22 mouse cellular contexts compared by ENCODE assay signal in the genomic region with DNA sequence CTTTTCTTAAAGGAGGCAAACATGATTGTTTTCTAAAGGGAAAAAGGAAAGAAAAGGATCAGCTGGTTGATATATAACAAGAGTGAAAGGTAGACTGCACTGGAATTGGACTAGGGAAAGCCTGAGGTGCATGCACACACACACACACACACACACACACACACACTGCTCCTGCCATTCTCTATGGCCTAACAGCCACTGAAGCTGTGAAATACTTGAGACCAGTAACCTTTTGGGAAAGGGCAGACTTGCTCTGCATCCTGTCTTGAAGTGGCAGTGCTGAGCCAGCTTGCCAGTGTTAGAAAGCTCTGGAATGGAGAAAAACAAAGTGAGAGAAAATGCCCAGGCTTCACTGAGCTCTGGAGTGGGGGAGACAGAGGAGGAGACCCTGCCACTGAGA. TPM values are rescaled to one million over a fixed set of nuclear protein-coding genes. Genes with fewer than 3 reads are reported as not detected.
A peak's percentile ranks its signal among the peaks of the same experiment; 100 is the strongest.
DNase-seq lines count a peak whose midpoint lies in the region; ATAC-seq and TF ChIP-seq lines count a peak whose summit lies in the region.
"Had no signal": no experiment of that assay in that cellular context is flagged by ENCODE, and none has a peak within 500 bp of the region (broad histone marks: within the 10 kb centered on the region; RNA-seq: fewer than 3 reads in every experiment).

No protein-coding gene starts in this region.

- H3K9me3 ChIP-seq in midbrain, embryonic 11.5 days (ENCODE audit: control insufficient read depth, low read length), result no peaks in the 10 kb centered on the region
- no peaks in the 10 kb centered on the region for H3K9me3 ChIP-seq in midbrain, embryonic 10.5 days (replicated peaks)
- H3K9me3 ChIP-seq: G1E had no signal

- no peak overlapping the region for H3K4me2 ChIP-seq in midbrain, embryonic 11.5 days

- H3K27me3 ChIP-seq in midbrain, embryonic 11.5 days (ENCODE audit: control insufficient read depth, insufficient read depth, low read length), result no peaks in the 10 kb centered on the region
- H3K27me3 ChIP-seq in midbrain, embryonic 10.5 days (ENCODE audit: low read depth, poor library complexity, severe bottlenecking), result no peaks in the 10 kb centered on the region
- H3K27me3 ChIP-seq: CH12.LX, Patski had no signal

- peak overlapping the region; percentile 75 for H3K4me3 ChIP-seq in gastrocnemius, adult 2 months
- no peak overlapping the region for H3K4me3 ChIP-seq in midbrain, embryonic 11.5 days (ENCODE audit: low read depth, low read length)
- H3K4me3 ChIP-seq in midbrain, embryonic 10.5 days, result no peak overlapping the region

- no peak for TF ChIP-seq CTCF in gastrocnemius, adult 2 months (IDR thresholded peaks at IDR 0.05)

- no peak overlapping the region for H3K9ac ChIP-seq in midbrain, embryonic 11.5 days (ENCODE audit: low read length)

- intact Hi-C loops in gastrocnemius, adult 2 months (cut with DNase I), result no loop called here

- no peaks in the 10 kb centered on the region for H3K36me3 ChIP-seq in midbrain, embryonic 11.5 days (ENCODE audit: control insufficient read depth, insufficient read depth, low read length)
- no peaks in the 10 kb centered on the region for H3K36me3 ChIP-seq in midbrain, embryonic 10.5 days
- H3K36me3 ChIP-seq: G1E had no signal

- H3K27ac ChIP-seq in gastrocnemius, adult 2 months, result peak overlapping the region; percentile 98
- H3K27ac ChIP-seq in midbrain, embryonic 11.5 days (ENCODE audit: low read depth, low read length), result no peak overlapping the region
- H3K27ac ChIP-seq in midbrain, embryonic 10.5 days (replicated peaks), result no peak overlapping the region

- H3K4me1 ChIP-seq in midbrain, embryonic 11.5 days (ENCODE audit: control insufficient read depth, insufficient read depth, low read length), result no peaks in the 10 kb centered on the region
- no peaks in the 10 kb centered on the region for H3K4me1 ChIP-seq in midbrain, embryonic 10.5 days

- ATAC-seq in midbrain, embryonic 11.5 days (ENCODE audit: low FRiP score), result no peak
- ATAC-seq: activated CD4-positive, CD25-positive, alpha-beta regulatory T cell, adult 4 months; CD4-positive, CD25-positive, alpha-beta regulatory T cell, adult 4 months; Patski had no signal

- peak; percentile 54 for DNase-seq in gastrocnemius, adult 2 months
- no peak for DNase-seq in gastrocnemius, postnatal 25 days
- peak; percentile 60 for DNase-seq in midbrain, embryonic 11.5 days (ENCODE audit: low spot score, missing footprints)
- no peak for DNase-seq in midbrain, embryonic 10.5 days (ENCODE audit: low spot score)
- peak; percentile 67 for DNase-seq in skeletal muscle tissue, adult 2 months (ENCODE audit: low read depth, low spot score)
- no peak for DNase-seq in layer of hippocampus, postnatal 36 days
- DNase-seq: adrenal gland, adult 2 months; adrenal gland, adult 8-10 months; adrenal gland, postnatal 10 days; adrenal gland, postnatal 14 days; adrenal gland, postnatal 25 days; adrenal gland, postnatal 36 days; B cell, adult 2 months; cerebellum, adult 11 months; cerebellum, adult 11-12 months; cerebellum, adult 18-20 months had no signal

RNA-seq across cellular contexts. Expression of a gene that starts 12.2 kb away (rescaled TPM):
- 100 to 1,000 TPM; 126 to 149 TPM for total RNA-seq in gastrocnemius, adult 2 months (2021)
- total RNA-seq in gastrocnemius, postnatal 25 days (2021), result 100 to 1,000 TPM; 106 to 129 TPM
- 4.8 and 5.9 TPM in 2 replicates for polyA plus RNA-seq in midbrain, embryonic 11.5 days (2014; fragmentation: Nextera tagmentation; extraction: Ambion mirVana)
- polyA plus RNA-seq in midbrain, embryonic 10.5 days (2016; fragmentation: Nextera tagmentation; extraction: Ambion mirVana), result 5.5 and 7.8 TPM in 2 replicates
- total RNA-seq in layer of hippocampus, postnatal 36 days (2021), result 10 to 100 TPM; 19.2 to 22.5 TPM
- total RNA-seq: MEL had no signal
- polyA plus RNA-seq: G1E, Patski had no signal

Comparison
In these comparisons a context has a peak if more than half of its experiments do, and no peak if none do; other contexts are left out.
1. DNase-seq: peak in gastrocnemius, adult 2 months (single experiment), midbrain, embryonic 11.5 days (single experiment) and skeletal muscle tissue, adult 2 months (single experiment); none in gastrocnemius, postnatal 25 days (single experiment), midbrain, embryonic 10.5 days (single experiment) and layer of hippocampus, postnatal 36 days (0 of 2).
2. RNA of a gene that starts 12.2 kb away (total RNA-seq): 126 to 149 TPM in gastrocnemius, adult 2 months and 106 to 129 TPM in gastrocnemius, postnatal 25 days; 19.2 to 22.5 TPM in layer of hippocampus, postnatal 36 days; every median in the first group is over 4 times any median in the second.